Mouse (Mus musculus): ENCODE results near the gene Trpm7. TPM values are rescaled to one million over a fixed set of nuclear protein-coding genes. Genes with fewer than 3 reads are reported as not detected.

Trpm7 gene
- polyA plus RNA-seq (2014; fragmentation: Nextera tagmentation; extraction: Ambion mirVana), result 39.4 and 50.9 TPM in 2 replicates

GRCm38 (mm10) chr2:126875871-126876796 is at the start of gene Trpm7:
TSS of gene Trpm7 (minus strand) at chr2:126876230.
- H3K27ac ChIP-seq (ENCODE audit: low read depth, low read length), result peak within 1 kb of the TSS; percentile 95
- ATAC-seq (replicated peaks; ENCODE audit: low FRiP score) (peak; percentile 98), DNase-seq (ENCODE audit: low spot score) (peak; percentile 94)
- WGBS, result 1% methylated on average over 81 of the region's 81 CpGs
- no peaks in the 10 kb centered on the region for H3K36me3 ChIP-seq (ENCODE audit: control insufficient read depth, insufficient read depth, low read length)
- H3K27me3 ChIP-seq (ENCODE audit: control insufficient read depth, insufficient read depth, low read length), result no peaks in the 10 kb centered on the region
- peak within 1 kb of the TSS; percentile 74 for H3K4me2 ChIP-seq (ENCODE audit: low read depth, low read length, severe bottlenecking)
- no peaks in the 10 kb centered on the region for H3K9me3 ChIP-seq (ENCODE audit: control insufficient read depth, low read length)
- H3K9ac ChIP-seq (ENCODE audit: low read length), result peak within 1 kb of the TSS; percentile 91
- H3K4me3 ChIP-seq (ENCODE audit: low read depth, low read length), result peak within 1 kb of the TSS; percentile 88
- peaks cover 2% of the 10 kb centered on the region; the same call in 1 of the 2 replicates for H3K4me1 ChIP-seq (replicated peaks; ENCODE audit: control insufficient read depth, insufficient read depth, low read length)

- Histone ChIP-seq H3K9ac (ENCODE audit: low read length) (no peak overlapping the region), H3K27me3 (ENCODE audit: control insufficient read depth, insufficient read depth, low read length) (no peaks in the 10 kb centered on the region), H3K4me2 (ENCODE audit: low read depth, low read length, severe bottlenecking) (no peak overlapping the region), H3K36me3 (ENCODE audit: control insufficient read depth, insufficient read depth, low read length) (no peaks in the 10 kb centered on the region; the same call in 1 of the 2 replicates), H3K4me1 (replicated peaks; ENCODE audit: control insufficient read depth, insufficient read depth, low read length) (no peaks in the 10 kb centered on the region), H3K9me3 (ENCODE audit: control insufficient read depth, low read length) (no peaks in the 10 kb centered on the region), H3K27ac (ENCODE audit: low read depth, low read length) (no peak overlapping the region), H3K4me3 (ENCODE audit: low read depth, low read length) (no peak overlapping the region)
- DNase-seq (ENCODE audit: low spot score) (no peak), ATAC-seq (replicated peaks; ENCODE audit: low FRiP score) (no peak)
- WGBS, result 90% methylated on average over 12 of the region's 12 CpGs
Observed at GRCm38 (mm10) chr2:126920358-126921060, 44.5 kb upstream of the Trpm7 start.

- ATAC-seq (replicated peaks; ENCODE audit: low FRiP score) (no peak), DNase-seq (ENCODE audit: low spot score) (no peak)
- H3K4me1 ChIP-seq (replicated peaks; ENCODE audit: control insufficient read depth, insufficient read depth, low read length), result no peaks in the 10 kb centered on the region
- H3K4me2 ChIP-seq (ENCODE audit: low read depth, low read length, severe bottlenecking), result no peak overlapping the region
- H3K27ac ChIP-seq (ENCODE audit: low read depth, low read length), result no peak overlapping the region
- WGBS, result 77% methylated on average over 1 of the region's 1 CpGs
- no peak overlapping the region for H3K9ac ChIP-seq (ENCODE audit: low read length)
- no peak overlapping the region for H3K4me3 ChIP-seq (ENCODE audit: low read depth, low read length)
- no peaks in the 10 kb centered on the region; the same call in 1 of the 2 replicates for H3K36me3 ChIP-seq (ENCODE audit: control insufficient read depth, insufficient read depth, low read length)
- H3K27me3 ChIP-seq (ENCODE audit: control insufficient read depth, insufficient read depth, low read length), result no peaks in the 10 kb centered on the region
- H3K9me3 ChIP-seq (ENCODE audit: control insufficient read depth, low read length), result no peaks in the 10 kb centered on the region
Observed at GRCm38 (mm10) chr2:126916236-126916635, 40.2 kb upstream of the Trpm7 start.

- H3K4me1 ChIP-seq (replicated peaks; ENCODE audit: control insufficient read depth, insufficient read depth, low read length), result no peaks in the 10 kb centered on the region
- H3K27me3 ChIP-seq (ENCODE audit: control insufficient read depth, insufficient read depth, low read length), result no peaks in the 10 kb centered on the region
- no peak for DNase-seq (ENCODE audit: low spot score)
- no peak overlapping the region for H3K9ac ChIP-seq (ENCODE audit: low read length)
- H3K27ac ChIP-seq (ENCODE audit: low read depth, low read length), result no peak overlapping the region
- H3K4me3 ChIP-seq (ENCODE audit: low read depth, low read length), result no peak overlapping the region
- H3K4me2 ChIP-seq (ENCODE audit: low read depth, low read length, severe bottlenecking), result no peak overlapping the region
- no peaks in the 10 kb centered on the region for H3K9me3 ChIP-seq (ENCODE audit: control insufficient read depth, low read length)
- no peak for ATAC-seq (replicated peaks; ENCODE audit: low FRiP score)
- no peaks in the 10 kb centered on the region; the same call in 1 of the 2 replicates for H3K36me3 ChIP-seq (ENCODE audit: control insufficient read depth, insufficient read depth, low read length)
- WGBS, result 60% methylated on average over 4 of the region's 4 CpGs
Observed at GRCm38 (mm10) chr2:126914096-126914495, 38.1 kb upstream of the Trpm7 start.

- no peak overlapping the region for H3K27ac ChIP-seq (ENCODE audit: low read depth, low read length)
- H3K4me2 ChIP-seq (ENCODE audit: low read depth, low read length, severe bottlenecking), result no peak overlapping the region
- H3K9me3 ChIP-seq (ENCODE audit: control insufficient read depth, low read length), result no peaks in the 10 kb centered on the region
- DNase-seq (ENCODE audit: low spot score), result no peak
- no peaks in the 10 kb centered on the region for H3K4me1 ChIP-seq (replicated peaks; ENCODE audit: control insufficient read depth, insufficient read depth, low read length)
- no peaks in the 10 kb centered on the region for H3K27me3 ChIP-seq (ENCODE audit: control insufficient read depth, insufficient read depth, low read length)
- no peaks in the 10 kb centered on the region for H3K36me3 ChIP-seq (ENCODE audit: control insufficient read depth, insufficient read depth, low read length)
- no peak for ATAC-seq (replicated peaks; ENCODE audit: low FRiP score)
- no peak overlapping the region for H3K9ac ChIP-seq (ENCODE audit: low read length)
- H3K4me3 ChIP-seq (ENCODE audit: low read depth, low read length), result no peak overlapping the region
- WGBS, result 86% methylated on average over 3 of the region's 3 CpGs
Observed at GRCm38 (mm10) chr2:126904162-126904561, 28.1 kb upstream of the Trpm7 start.

GRCm38 (mm10) chr2:126897511-126897910 is 21.5 kb upstream of the Trpm7 start:
- DNase-seq (ENCODE audit: low spot score) (no peak), ATAC-seq (replicated peaks; ENCODE audit: low FRiP score) (no peak)
- no peaks in the 10 kb centered on the region for H3K4me1 ChIP-seq (replicated peaks; ENCODE audit: control insufficient read depth, insufficient read depth, low read length)
- no peaks in the 10 kb centered on the region for H3K27me3 ChIP-seq (ENCODE audit: control insufficient read depth, insufficient read depth, low read length)
- H3K4me2 ChIP-seq (ENCODE audit: low read depth, low read length, severe bottlenecking), result no peak overlapping the region
- H3K36me3 ChIP-seq (ENCODE audit: control insufficient read depth, insufficient read depth, low read length), result no peaks in the 10 kb centered on the region; the same call in 1 of the 2 replicates
- H3K4me3 ChIP-seq (ENCODE audit: low read depth, low read length), result no peak overlapping the region
- H3K27ac ChIP-seq (ENCODE audit: low read depth, low read length), result no peak overlapping the region
- WGBS, result 90% methylated on average over 9 of the region's 9 CpGs
- H3K9ac ChIP-seq (ENCODE audit: low read length), result no peak overlapping the region
- no peaks in the 10 kb centered on the region for H3K9me3 ChIP-seq (ENCODE audit: control insufficient read depth, low read length)

GRCm38 (mm10) chr2:126896941-126897340 is 20.9 kb upstream of the Trpm7 start:
- DNase-seq (ENCODE audit: low spot score) (no peak), ATAC-seq (replicated peaks; ENCODE audit: low FRiP score) (no peak)
- Histone ChIP-seq H3K36me3 (ENCODE audit: control insufficient read depth, insufficient read depth, low read length) (no peaks in the 10 kb centered on the region; the same call in 1 of the 2 replicates), H3K9me3 (ENCODE audit: control insufficient read depth, low read length) (no peaks in the 10 kb centered on the region), H3K27me3 (ENCODE audit: control insufficient read depth, insufficient read depth, low read length) (no peaks in the 10 kb centered on the region), H3K4me1 (replicated peaks; ENCODE audit: control insufficient read depth, insufficient read depth, low read length) (no peaks in the 10 kb centered on the region), H3K4me3 (ENCODE audit: low read depth, low read length) (no peak overlapping the region), H3K27ac (ENCODE audit: low read depth, low read length) (no peak overlapping the region), H3K9ac (ENCODE audit: low read length) (no peak overlapping the region), H3K4me2 (ENCODE audit: low read depth, low read length, severe bottlenecking) (no peak overlapping the region)
- 82% methylated on average over 6 of the region's 6 CpGs for WGBS

GRCm38 (mm10) chr2:126894245-126894644 is 18.2 kb upstream of the Trpm7 start:
- Histone ChIP-seq H3K36me3 (ENCODE audit: control insufficient read depth, insufficient read depth, low read length) (no peaks in the 10 kb centered on the region; the same call in 1 of the 2 replicates), H3K4me3 (ENCODE audit: low read depth, low read length) (no peak overlapping the region), H3K27ac (ENCODE audit: low read depth, low read length) (no peak overlapping the region), H3K9me3 (ENCODE audit: control insufficient read depth, low read length) (no peaks in the 10 kb centered on the region), H3K4me2 (ENCODE audit: low read depth, low read length, severe bottlenecking) (no peak overlapping the region), H3K9ac (ENCODE audit: low read length) (no peak overlapping the region), H3K4me1 (replicated peaks; ENCODE audit: control insufficient read depth, insufficient read depth, low read length) (no peaks in the 10 kb centered on the region), H3K27me3 (ENCODE audit: control insufficient read depth, insufficient read depth, low read length) (no peaks in the 10 kb centered on the region)
- ATAC-seq (replicated peaks; ENCODE audit: low FRiP score) (no peak), DNase-seq (ENCODE audit: low spot score) (no peak)
- WGBS, result 97% methylated on average over 3 of the region's 3 CpGs
